Mouse (Mus musculus): ENCODE results near the gene Arhgap15. TPM values are rescaled to one million over a fixed set of nuclear protein-coding genes. Genes with fewer than 3 reads are reported as not detected.

The Arhgap15 gene
- polyA plus RNA-seq, 1 experiment from 2014 or later, result 1.1 TPM

DNA sequence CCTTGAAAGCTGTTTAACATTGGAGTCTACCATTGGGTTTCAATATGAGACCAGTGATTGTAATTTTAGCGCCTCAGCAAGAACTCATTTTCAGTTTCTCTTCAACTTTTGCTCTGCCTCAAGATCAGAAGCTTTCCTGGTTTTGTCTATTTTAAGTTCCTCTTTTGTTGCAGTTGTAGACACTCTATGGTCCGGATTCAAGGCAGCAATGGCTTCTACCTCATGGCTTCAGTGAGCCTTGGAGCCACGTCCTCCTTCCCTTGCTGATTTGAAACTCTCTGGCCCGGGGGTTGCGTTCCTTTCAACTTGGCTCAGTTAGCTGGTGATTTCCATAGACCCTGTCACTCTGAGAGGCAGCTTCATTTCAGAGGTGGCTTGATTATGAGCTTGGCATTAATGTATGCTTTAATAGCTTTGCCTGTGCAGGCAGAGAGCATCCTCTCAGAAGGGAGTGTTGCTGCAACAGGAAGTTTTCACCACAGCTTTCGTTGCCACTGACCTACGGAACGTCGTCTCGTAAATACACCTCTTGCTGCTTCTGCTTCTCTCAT, 10.0 kb upstream of the Arhgap15 start:
- H3K4me1 ChIP-seq (ENCODE audit: insufficient read depth, low read length), result no peaks in the 10 kb centered on the region
- no peak overlapping the region for H3K9ac ChIP-seq (replicated peaks; ENCODE audit: low read length)
- no peak overlapping the region for H3K27ac ChIP-seq (ENCODE audit: low read length)
- no peaks in the 10 kb centered on the region for H3K27me3 ChIP-seq (ENCODE audit: insufficient read depth, low read length)
- no peak for ATAC-seq (ENCODE audit: low FRiP score, low TSS enrichment)
- no peak overlapping the region for H3K4me3 ChIP-seq (ENCODE audit: low read length)
- H3K36me3 ChIP-seq (ENCODE audit: insufficient read depth, low read length), result no peaks in the 10 kb centered on the region
- H3K9me3 ChIP-seq (ENCODE audit: low read length), result no peaks in the 10 kb centered on the region
- H3K4me2 ChIP-seq (replicated peaks; ENCODE audit: low read depth, low read length), result no peak overlapping the region
- WGBS, result 83% methylated on average over 10 of the region's 10 CpGs

DNA sequence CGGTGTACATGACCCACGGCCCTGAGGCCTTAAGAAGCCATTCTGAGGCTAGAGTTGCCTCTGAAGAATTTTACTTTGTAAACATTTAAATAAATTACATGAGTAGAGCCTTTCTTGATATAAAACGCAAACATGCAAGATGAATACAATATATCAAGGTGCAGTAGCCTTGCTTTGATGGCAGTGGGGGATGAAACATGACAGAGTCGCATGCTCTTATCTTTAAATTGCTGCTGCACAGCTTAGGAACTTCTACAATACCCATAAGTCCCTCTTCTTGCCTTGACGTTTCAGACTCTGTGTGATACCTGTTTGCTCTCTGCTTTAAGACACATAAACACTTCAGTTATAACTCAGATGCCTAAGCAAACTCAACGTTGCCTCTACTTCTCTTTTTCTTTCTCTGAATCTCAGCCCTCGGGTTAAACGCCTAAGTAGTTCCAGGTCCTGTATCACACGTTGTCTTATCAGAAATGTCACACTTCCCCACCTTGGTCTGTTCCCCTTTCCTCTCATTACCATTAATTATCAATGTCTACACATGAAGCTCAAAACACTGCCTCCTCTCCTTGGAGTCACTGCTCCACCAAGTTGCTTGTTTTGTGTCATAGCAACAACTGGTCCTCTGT, 9.3 kb upstream of the Arhgap15 start:
- Histone ChIP-seq H3K9ac (replicated peaks; ENCODE audit: low read length) (no peak overlapping the region), H3K4me3 (ENCODE audit: low read length) (no peak overlapping the region), H3K9me3 (ENCODE audit: low read length) (no peaks in the 10 kb centered on the region), H3K4me1 (ENCODE audit: insufficient read depth, low read length) (no peaks in the 10 kb centered on the region), H3K4me2 (replicated peaks; ENCODE audit: low read depth, low read length) (no peak overlapping the region), H3K27ac (ENCODE audit: low read length) (no peak overlapping the region), H3K27me3 (ENCODE audit: insufficient read depth, low read length) (no peaks in the 10 kb centered on the region), H3K36me3 (ENCODE audit: insufficient read depth, low read length) (no peaks in the 10 kb centered on the region)
- no peak for ATAC-seq (ENCODE audit: low FRiP score, low TSS enrichment)
- WGBS, result 73% methylated on average over 9 of the region's 9 CpGs

DNA sequence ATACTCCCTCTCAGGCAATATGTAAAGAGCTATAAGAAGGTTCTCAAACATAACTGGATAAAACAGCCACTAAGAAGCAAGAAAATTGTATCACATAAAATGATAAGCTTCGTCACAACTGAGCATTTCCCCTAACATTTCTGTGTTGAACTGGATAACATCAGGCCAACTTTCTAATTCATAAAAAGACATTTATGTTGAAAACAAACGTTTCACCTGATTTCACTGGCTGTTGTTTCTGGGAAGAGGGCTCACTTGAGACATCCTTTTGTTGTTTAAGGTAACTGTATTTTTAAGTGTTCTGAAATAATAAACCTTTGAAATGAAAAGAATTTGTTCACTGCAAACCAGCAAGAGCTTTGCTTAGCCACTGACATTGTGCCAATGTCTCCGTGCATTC, 697 bp downstream of the Arhgap15 start:
- H3K9me3 ChIP-seq (ENCODE audit: low read length), result no peaks in the 10 kb centered on the region
- no peaks in the 10 kb centered on the region for H3K36me3 ChIP-seq (ENCODE audit: insufficient read depth, low read length)
- H3K4me3 ChIP-seq (ENCODE audit: low read length), result no peak overlapping the region
- no peak for ATAC-seq (ENCODE audit: low FRiP score, low TSS enrichment)
- H3K4me1 ChIP-seq (ENCODE audit: insufficient read depth, low read length), result no peaks in the 10 kb centered on the region
- H3K9ac ChIP-seq (replicated peaks; ENCODE audit: low read length), result no peak overlapping the region
- no peak overlapping the region for H3K4me2 ChIP-seq (replicated peaks; ENCODE audit: low read depth, low read length)
- 84% methylated on average over 3 of the region's 3 CpGs for WGBS
- H3K27me3 ChIP-seq (ENCODE audit: insufficient read depth, low read length), result no peaks in the 10 kb centered on the region
- H3K27ac ChIP-seq (ENCODE audit: low read length), result no peak overlapping the region

- H3K27ac ChIP-seq (ENCODE audit: low read length), result no peak overlapping the region
- H3K9me3 ChIP-seq (ENCODE audit: low read length), result no peaks in the 10 kb centered on the region
- no peak overlapping the region for H3K4me3 ChIP-seq (ENCODE audit: low read length)
- no peaks in the 10 kb centered on the region for H3K27me3 ChIP-seq (ENCODE audit: insufficient read depth, low read length)
- H3K36me3 ChIP-seq (ENCODE audit: insufficient read depth, low read length), result no peaks in the 10 kb centered on the region
- ATAC-seq (ENCODE audit: low FRiP score, low TSS enrichment), result no peak
- no peak overlapping the region for H3K9ac ChIP-seq (replicated peaks; ENCODE audit: low read length)
- H3K4me1 ChIP-seq (ENCODE audit: insufficient read depth, low read length), result no peaks in the 10 kb centered on the region
- 94% methylated on average over 3 of the region's 3 CpGs for WGBS
- H3K4me2 ChIP-seq (replicated peaks; ENCODE audit: low read depth, low read length), result no peak overlapping the region
Measured at GRCm38 (mm10) chr2:43755899-43756298, 7.3 kb downstream of the Arhgap15 start.

- 73% methylated on average over 2 of the region's 2 CpGs for WGBS
- H3K36me3 ChIP-seq (ENCODE audit: insufficient read depth, low read length), result no peaks in the 10 kb centered on the region
- ATAC-seq (ENCODE audit: low FRiP score, low TSS enrichment), result no peak
- no peak overlapping the region for H3K9ac ChIP-seq (replicated peaks; ENCODE audit: low read length)
- H3K27ac ChIP-seq (ENCODE audit: low read length), result no peak overlapping the region
- no peak overlapping the region for H3K4me3 ChIP-seq (ENCODE audit: low read length)
- no peaks in the 10 kb centered on the region for H3K4me1 ChIP-seq (ENCODE audit: insufficient read depth, low read length)
- no peaks in the 10 kb centered on the region for H3K27me3 ChIP-seq (ENCODE audit: insufficient read depth, low read length)
- no peaks in the 10 kb centered on the region for H3K9me3 ChIP-seq (ENCODE audit: low read length)
- H3K4me2 ChIP-seq (replicated peaks; ENCODE audit: low read depth, low read length), result no peak overlapping the region
Measured at GRCm38 (mm10) chr2:43756626-43757025, 8.0 kb downstream of the Arhgap15 start.

- H3K4me2 ChIP-seq (replicated peaks; ENCODE audit: low read depth, low read length), result no peak overlapping the region
- no peak for ATAC-seq (ENCODE audit: low FRiP score, low TSS enrichment)
- H3K36me3 ChIP-seq (ENCODE audit: insufficient read depth, low read length), result no peaks in the 10 kb centered on the region
- no peaks in the 10 kb centered on the region for H3K9me3 ChIP-seq (ENCODE audit: low read length)
- H3K4me1 ChIP-seq (ENCODE audit: insufficient read depth, low read length), result no peaks in the 10 kb centered on the region
- no peaks in the 10 kb centered on the region for H3K27me3 ChIP-seq (ENCODE audit: insufficient read depth, low read length)
- no peak overlapping the region for H3K9ac ChIP-seq (replicated peaks; ENCODE audit: low read length)
- no peak overlapping the region for H3K4me3 ChIP-seq (ENCODE audit: low read length)
- WGBS, result 86% methylated on average over 3 of the region's 3 CpGs
- H3K27ac ChIP-seq (ENCODE audit: low read length), result no peak overlapping the region
Measured at GRCm38 (mm10) chr2:43761735-43762134, 13.1 kb downstream of the Arhgap15 start.

DNA sequence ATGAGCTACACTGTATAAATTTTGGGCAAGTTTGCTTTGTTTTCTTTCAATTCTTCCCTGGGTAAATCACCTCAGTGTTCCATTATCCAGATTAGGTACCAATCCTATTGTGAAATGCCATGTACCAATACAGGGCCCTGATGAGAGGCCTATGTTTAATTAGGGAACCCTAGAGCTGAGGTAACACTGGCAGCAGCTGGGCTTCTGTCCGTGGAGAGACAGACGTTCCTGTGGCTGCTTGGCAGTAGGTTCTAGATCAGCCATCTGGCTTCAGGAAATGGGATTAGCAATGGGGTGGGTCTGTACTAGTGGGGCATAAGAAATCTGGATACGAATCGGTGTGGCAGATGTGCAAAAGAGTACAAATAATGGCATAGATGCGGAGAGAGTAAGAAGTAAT, 14.7 kb downstream of the Arhgap15 start:
- no peaks in the 10 kb centered on the region for H3K27me3 ChIP-seq (ENCODE audit: insufficient read depth, low read length)
- H3K9ac ChIP-seq (replicated peaks; ENCODE audit: low read length), result no peak overlapping the region
- WGBS, result 80% methylated on average over 5 of the region's 5 CpGs
- H3K27ac ChIP-seq (ENCODE audit: low read length), result no peak overlapping the region
- no peaks in the 10 kb centered on the region for H3K9me3 ChIP-seq (ENCODE audit: low read length)
- ATAC-seq (ENCODE audit: low FRiP score, low TSS enrichment), result no peak
- no peaks in the 10 kb centered on the region for H3K4me1 ChIP-seq (ENCODE audit: insufficient read depth, low read length)
- H3K4me2 ChIP-seq (replicated peaks; ENCODE audit: low read depth, low read length), result no peak overlapping the region
- no peaks in the 10 kb centered on the region for H3K36me3 ChIP-seq (ENCODE audit: insufficient read depth, low read length)
- H3K4me3 ChIP-seq (ENCODE audit: low read length), result no peak overlapping the region

GRCm38 (mm10) chr2:43764456-43764855, 15.8 kb downstream of the Arhgap15 start:
- WGBS, result 39% methylated on average over 1 of the region's 1 CpGs
- Histone ChIP-seq H3K4me2 (replicated peaks; ENCODE audit: low read depth, low read length) (no peak overlapping the region), H3K27ac (ENCODE audit: low read length) (no peak overlapping the region)

GRCm38 (mm10) chr2:43766200-43766599, 17.6 kb downstream of the Arhgap15 start:
- no peak for ATAC-seq (ENCODE audit: low FRiP score, low TSS enrichment)
- Histone ChIP-seq H3K4me3 (ENCODE audit: low read length) (no peak overlapping the region), H3K27me3 (ENCODE audit: insufficient read depth, low read length) (no peaks in the 10 kb centered on the region), H3K4me1 (ENCODE audit: insufficient read depth, low read length) (no peaks in the 10 kb centered on the region), H3K9ac (replicated peaks; ENCODE audit: low read length) (no peak overlapping the region), H3K36me3 (ENCODE audit: insufficient read depth, low read length) (no peaks in the 10 kb centered on the region), H3K4me2 (replicated peaks; ENCODE audit: low read depth, low read length) (no peak overlapping the region), H3K9me3 (ENCODE audit: low read length) (no peaks in the 10 kb centered on the region), H3K27ac (ENCODE audit: low read length) (no peak overlapping the region)
- 85% methylated on average over 3 of the region's 3 CpGs for WGBS

More at GRCm38 (mm10) chr2:43764456-43764855, 15.8 kb downstream of the Arhgap15 start:
- no peaks in the 10 kb centered on the region for H3K27me3 ChIP-seq (ENCODE audit: insufficient read depth, low read length)
- H3K4me1 ChIP-seq (ENCODE audit: insufficient read depth, low read length), result no peaks in the 10 kb centered on the region
- H3K4me3 ChIP-seq (ENCODE audit: low read length), result no peak overlapping the region
- no peak overlapping the region for H3K9ac ChIP-seq (replicated peaks; ENCODE audit: low read length)
- no peaks in the 10 kb centered on the region for H3K36me3 ChIP-seq (ENCODE audit: insufficient read depth, low read length)
- ATAC-seq (ENCODE audit: low FRiP score, low TSS enrichment), result no peak
- no peaks in the 10 kb centered on the region for H3K9me3 ChIP-seq (ENCODE audit: low read length)

DNA sequence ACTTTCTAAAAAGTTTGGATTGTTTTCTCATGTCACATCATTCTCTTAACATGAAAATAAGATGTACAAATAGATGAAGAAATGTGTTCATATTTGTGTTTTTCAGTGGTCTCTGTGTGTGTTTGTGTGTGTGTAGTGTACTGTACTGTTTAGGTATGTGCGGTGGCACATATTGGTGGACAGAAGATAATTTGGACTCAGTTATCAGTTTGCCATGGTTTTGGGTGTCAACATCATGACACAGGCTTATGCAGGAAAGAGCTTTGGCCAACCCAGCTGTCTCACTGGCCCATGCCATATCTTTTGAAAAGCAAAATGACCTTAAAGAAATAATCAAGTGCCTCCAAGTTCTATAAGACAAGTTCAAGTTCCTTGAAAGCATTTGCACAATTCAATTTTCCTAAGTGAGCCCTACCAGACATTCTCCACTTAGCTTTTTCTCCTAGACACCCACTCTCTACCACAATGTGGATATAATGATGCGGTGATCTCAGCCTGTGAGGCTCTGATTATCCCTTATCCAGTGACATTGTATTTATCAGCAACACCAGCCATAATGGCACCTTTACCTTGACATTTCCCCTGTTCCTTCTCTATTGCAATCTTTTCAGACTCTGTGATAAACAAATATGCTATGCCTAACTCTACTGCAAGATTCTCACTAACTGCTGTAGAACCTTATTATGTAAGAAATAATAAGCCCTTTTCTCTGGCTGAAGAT, 21.4 kb downstream of the Arhgap15 start:
- ATAC-seq (ENCODE audit: low FRiP score, low TSS enrichment), result no peak
- Histone ChIP-seq H3K36me3 (ENCODE audit: insufficient read depth, low read length) (no peaks in the 10 kb centered on the region), H3K9ac (replicated peaks; ENCODE audit: low read length) (no peak overlapping the region), H3K4me2 (replicated peaks; ENCODE audit: low read depth, low read length) (no peak overlapping the region), H3K27ac (ENCODE audit: low read length) (no peak overlapping the region), H3K4me1 (ENCODE audit: insufficient read depth, low read length) (no peaks in the 10 kb centered on the region), H3K27me3 (ENCODE audit: insufficient read depth, low read length) (no peaks in the 10 kb centered on the region), H3K4me3 (ENCODE audit: low read length) (no peak overlapping the region), H3K9me3 (ENCODE audit: low read length) (no peaks in the 10 kb centered on the region)
- WGBS, result 98% methylated on average over 2 of the region's 2 CpGs

All from kidney, embryonic 16.5 days (tissue).